Mouse (Mus musculus): ENCODE results near the gene Sult1e1. TPM values are rescaled to one million over a fixed set of nuclear protein-coding genes. Genes with fewer than 3 reads are reported as not detected.

The Sult1e1 gene
- polyA plus RNA-seq, 1 experiment from 2014 or later: not detected

GRCm38 (mm10) chr5:87535994-87536644 lies 55.3 kb downstream of the Sult1e1 start:
- 76% methylated on average over 4 of the region's 4 CpGs for WGBS
- Histone ChIP-seq H3K36me3 (ENCODE audit: control insufficient read depth, insufficient read depth, low read length) (no peaks in the 10 kb centered on the region), H3K4me1 (replicated peaks; ENCODE audit: control insufficient read depth, insufficient read depth, low read length) (no peaks in the 10 kb centered on the region), H3K27ac (ENCODE audit: low read depth, low read length) (no peak overlapping the region), H3K4me3 (ENCODE audit: low read depth, low read length) (no peak overlapping the region), H3K9me3 (ENCODE audit: control insufficient read depth, low read length) (no peaks in the 10 kb centered on the region), H3K9ac (ENCODE audit: low read depth, low read length) (no peak overlapping the region), H3K4me2 (no peak overlapping the region), H3K27me3 (replicated peaks; ENCODE audit: control insufficient read depth, insufficient read depth, low read length) (no peaks in the 10 kb centered on the region)
- ATAC-seq (replicated peaks; ENCODE audit: low FRiP score) (peak; percentile 77), DNase-seq (ENCODE audit: low spot score) (no peak)

- H3K4me2 ChIP-seq: no peak overlapping the region
- H3K27me3 ChIP-seq (replicated peaks; ENCODE audit: control insufficient read depth, insufficient read depth, low read length): no peaks in the 10 kb centered on the region
- WGBS: 52% methylated on average over 2 of the region's 2 CpGs
- H3K27ac ChIP-seq (ENCODE audit: low read depth, low read length): no peak overlapping the region
- peak; percentile 69 for ATAC-seq (replicated peaks; ENCODE audit: low FRiP score)
- H3K4me3 ChIP-seq (ENCODE audit: low read depth, low read length): no peak overlapping the region
- no peaks in the 10 kb centered on the region for H3K36me3 ChIP-seq (ENCODE audit: control insufficient read depth, insufficient read depth, low read length)
- no peak overlapping the region for H3K9ac ChIP-seq (ENCODE audit: low read depth, low read length)
- H3K9me3 ChIP-seq (ENCODE audit: control insufficient read depth, low read length): no peaks in the 10 kb centered on the region
- H3K4me1 ChIP-seq (replicated peaks; ENCODE audit: control insufficient read depth, insufficient read depth, low read length): no peaks in the 10 kb centered on the region
- DNase-seq (ENCODE audit: low spot score): no peak
These were observed 59.1 kb downstream of the Sult1e1 start for GRCm38 (mm10) chr5:87532288-87532687.

Small RNAs within 50 kb of the gene (microRNA-seq; reads per million reads assigned to microRNA genes)
- 2.8 reads per million for gene Mir3969 (ENCODE audit: borderline number of aligned reads)

Other genes starting within 250 kb of the Sult1e1 start
- gene Ugt2b38, start 167.4 kb downstream of the Sult1e1 start, polyA plus RNA-seq (2014; fragmentation: Nextera tagmentation; extraction: Ambion mirVana): not detected in 2 replicates
- not detected in 2 replicates for gene Ugt2a2, start 109.3 kb downstream of the Sult1e1 start, polyA plus RNA-seq (2014; fragmentation: Nextera tagmentation; extraction: Ambion mirVana)
- not detected in 2 replicates for gene Gm43638, start 104.8 kb downstream of the Sult1e1 start, polyA plus RNA-seq (2014; fragmentation: Nextera tagmentation; extraction: Ambion mirVana)
- gene Ugt2a1, start 100.7 kb downstream of the Sult1e1 start, polyA plus RNA-seq (2014; fragmentation: Nextera tagmentation; extraction: Ambion mirVana): not detected in 2 replicates
- 0.41 and 0.44 TPM in 2 replicates for gene Sult1b1, start 53.4 kb downstream of the Sult1e1 start, polyA plus RNA-seq (2014; fragmentation: Nextera tagmentation; extraction: Ambion mirVana)
- 0.96 and 1.2 TPM in 2 replicates for gene Sult1d1, start 22.6 kb downstream of the Sult1e1 start, polyA plus RNA-seq (2014; fragmentation: Nextera tagmentation; extraction: Ambion mirVana)
- not detected in 2 replicates for gene Csn1s1, start 74.6 kb upstream of the Sult1e1 start, polyA plus RNA-seq (2014; fragmentation: Nextera tagmentation; extraction: Ambion mirVana)
- gene Csn2, start 108.0 kb upstream of the Sult1e1 start, polyA plus RNA-seq (2014; fragmentation: Nextera tagmentation; extraction: Ambion mirVana): not detected in 2 replicates
- not detected in 2 replicates for gene Csn1s2a, start 183.0 kb upstream of the Sult1e1 start, polyA plus RNA-seq (2014; fragmentation: Nextera tagmentation; extraction: Ambion mirVana)
- not detected in 2 replicates for gene Csn1s2b, start 216.5 kb upstream of the Sult1e1 start, polyA plus RNA-seq (2014; fragmentation: Nextera tagmentation; extraction: Ambion mirVana)
- not detected in 2 replicates for gene Prr27, start 234.1 kb upstream of the Sult1e1 start, polyA plus RNA-seq (2014; fragmentation: Nextera tagmentation; extraction: Ambion mirVana)

Data from liver, embryonic 11.5 days (tissue).